Mouse (Mus musculus) gastrocnemius, postnatal 10 days (tissue): ENCODE measurements around the gene Dut. TPM values are rescaled to one million over a fixed set of nuclear protein-coding genes. Genes with fewer than 3 reads are reported as not detected.
A peak's percentile ranks its signal among the peaks of the same experiment; 100 is the strongest.

Experiments used
- DNase-seq: peaks from one replicate; pipeline ENCODE4 v3.0.0; 2021; ENCODE audit warnings: mixed read lengths
- long read RNA-seq, 2 experiments: library from polyadenylated mRNA; stranded (forward); transcript quantifications; one replicate each; pipeline ENCODE4 v2.0.0; 2021
- total RNA-seq, 2 experiments: library from RNA; stranded (reverse); gene quantifications; 2 replicates each; pipeline ENCODE4 v1.2.3; 2021

The Dut gene
- total RNA-seq, result 10 to 100 TPM; 20.9 to 21.0 TPM
- long read RNA-seq, experiment 1, transcript Dut-201 (6 exons, 1,950 nt), result major isoform, 10 of 23 reads
- long read RNA-seq, experiment 1, transcript Dut-202 (7 exons, 1,020 nt), result minor isoform, 5 of 23 reads
- long read RNA-seq, experiment 1, partial matches to known transcripts, result 0 of 23 reads
- long read RNA-seq, experiment 1, other reads (novel, unspliced or antisense), result 8 of 23 reads
- long read RNA-seq, experiment 2, transcript Dut-201 (6 exons, 1,950 nt), result major isoform, 10 of 15 reads
- long read RNA-seq, experiment 2, partial matches to known transcripts, result 0 of 15 reads
- long read RNA-seq, experiment 2, other reads (novel, unspliced or antisense), result 2 of 15 reads

DNA sequence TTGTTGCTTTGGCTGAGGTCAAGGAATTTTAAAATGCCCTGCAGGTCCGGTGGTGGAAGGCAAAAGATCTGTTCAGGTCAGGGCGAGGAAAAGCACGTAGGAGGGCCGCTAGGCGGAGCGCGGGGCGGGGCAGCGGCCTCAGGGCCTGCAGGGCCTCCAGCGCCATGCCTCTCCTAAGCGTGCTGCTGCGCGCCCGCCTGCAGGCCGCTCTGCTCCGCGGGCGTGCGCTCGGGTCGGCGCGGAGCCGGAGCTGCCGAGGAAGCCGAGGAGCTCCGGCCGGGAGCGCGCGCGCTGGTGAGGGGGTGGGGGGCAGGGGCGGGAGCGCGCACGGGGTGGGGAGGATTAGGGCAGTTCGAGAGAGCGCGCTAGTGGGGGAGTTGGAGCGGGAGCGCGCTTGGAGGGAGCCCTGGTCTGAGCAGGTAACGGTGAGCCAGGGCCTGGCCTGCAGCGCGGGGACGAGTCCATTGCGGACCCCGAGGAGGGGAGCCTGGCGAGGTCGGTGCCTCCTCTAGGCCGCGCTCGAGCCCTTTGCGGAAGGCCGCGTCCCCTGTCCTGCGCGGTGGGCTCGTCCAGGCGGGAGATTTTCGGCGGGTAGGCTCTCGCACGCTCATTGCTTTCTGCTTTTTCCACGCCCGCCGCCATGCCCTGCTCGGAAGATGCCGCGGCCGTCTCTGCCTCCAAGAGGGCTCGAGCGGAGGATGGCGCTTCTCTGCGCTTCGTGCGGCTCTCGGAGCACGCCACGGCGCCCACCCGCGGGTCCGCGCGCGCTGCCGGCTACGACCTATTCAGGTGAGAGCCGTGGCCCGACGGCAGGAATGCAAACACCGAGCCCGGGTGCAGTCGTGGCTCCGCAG lies at the start of gene Dut:
Gene Dut (plus strand): TSS at position 83 of the 854 bp plus-strand sequence.
- DNase-seq, result peak; percentile 88

GRCm38 (mm10) chr2:125208894-125209596 lies 37.9 kb upstream of the Dut start:
- no peak for DNase-seq

- DNase-seq, result no peak
Observed at GRCm38 (mm10) chr2:125211831-125212510, 35.0 kb upstream of the Dut start.

DNA sequence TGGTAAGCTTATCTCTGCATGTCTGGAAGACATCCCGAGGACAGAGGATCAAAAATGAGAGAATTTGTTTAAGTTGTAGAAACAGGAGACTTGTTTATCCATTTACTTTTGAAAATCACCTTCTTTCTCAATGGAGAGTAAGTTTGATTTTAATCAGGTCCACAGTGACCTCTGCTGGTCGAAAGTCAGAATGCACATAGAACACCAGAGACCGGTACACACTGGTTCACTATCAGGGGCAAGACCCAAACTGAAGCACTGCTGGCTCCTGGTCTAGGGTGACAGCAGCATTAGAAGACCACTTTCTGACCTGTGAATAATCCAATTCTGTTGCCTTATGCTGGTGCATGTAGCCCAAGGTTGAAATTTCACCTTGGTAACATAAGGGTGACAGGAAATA lies 32.4 kb upstream of the Dut start:
- DNase-seq, result peak; percentile 76

- no peak for DNase-seq
Observed at GRCm38 (mm10) chr2:125217286-125217685, 29.7 kb upstream of the Dut start.

DNA sequence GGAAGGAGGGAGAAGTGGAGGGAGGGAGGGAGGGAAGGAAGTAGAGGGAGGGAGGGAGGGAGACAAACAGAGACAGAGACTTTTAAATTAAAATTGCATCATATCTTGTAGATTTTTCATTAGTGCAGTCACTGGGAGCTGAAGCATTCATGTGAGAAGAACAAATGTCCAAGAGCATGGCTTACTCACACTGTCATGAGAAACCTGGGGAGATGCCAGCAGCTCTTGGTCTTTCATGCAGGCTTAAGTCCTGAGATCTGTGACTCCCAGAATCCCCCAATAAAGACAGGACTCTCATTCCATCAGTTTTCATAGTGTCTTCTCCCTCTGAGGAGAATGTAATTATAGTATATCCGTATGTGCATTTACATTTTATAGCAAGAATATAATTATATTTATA lies 28.4 kb upstream of the Dut start:
- DNase-seq, result no peak

DNA sequence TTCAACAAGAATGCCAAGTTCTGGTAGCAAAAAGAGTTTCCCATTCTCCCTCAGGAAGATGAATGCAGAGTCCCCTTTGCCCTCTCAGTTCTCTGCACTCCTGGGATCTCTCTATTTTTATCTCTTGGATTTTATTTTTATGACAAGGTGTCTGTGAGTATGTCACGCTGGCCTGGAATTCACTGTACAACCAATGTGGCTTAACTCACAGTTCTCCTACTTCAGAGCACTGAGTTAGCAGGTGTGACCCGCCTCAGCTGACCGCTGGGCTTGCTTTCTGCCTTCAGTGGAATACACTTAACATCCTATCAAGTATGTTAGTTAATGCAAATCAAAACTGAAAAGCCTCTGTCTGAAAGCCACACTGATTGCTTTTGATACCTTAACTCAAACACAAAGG lies 27.7 kb upstream of the Dut start:
- no peak for DNase-seq

- DNase-seq, result no peak
Observed at GRCm38 (mm10) chr2:125221673-125222072, 25.3 kb upstream of the Dut start.

DNA sequence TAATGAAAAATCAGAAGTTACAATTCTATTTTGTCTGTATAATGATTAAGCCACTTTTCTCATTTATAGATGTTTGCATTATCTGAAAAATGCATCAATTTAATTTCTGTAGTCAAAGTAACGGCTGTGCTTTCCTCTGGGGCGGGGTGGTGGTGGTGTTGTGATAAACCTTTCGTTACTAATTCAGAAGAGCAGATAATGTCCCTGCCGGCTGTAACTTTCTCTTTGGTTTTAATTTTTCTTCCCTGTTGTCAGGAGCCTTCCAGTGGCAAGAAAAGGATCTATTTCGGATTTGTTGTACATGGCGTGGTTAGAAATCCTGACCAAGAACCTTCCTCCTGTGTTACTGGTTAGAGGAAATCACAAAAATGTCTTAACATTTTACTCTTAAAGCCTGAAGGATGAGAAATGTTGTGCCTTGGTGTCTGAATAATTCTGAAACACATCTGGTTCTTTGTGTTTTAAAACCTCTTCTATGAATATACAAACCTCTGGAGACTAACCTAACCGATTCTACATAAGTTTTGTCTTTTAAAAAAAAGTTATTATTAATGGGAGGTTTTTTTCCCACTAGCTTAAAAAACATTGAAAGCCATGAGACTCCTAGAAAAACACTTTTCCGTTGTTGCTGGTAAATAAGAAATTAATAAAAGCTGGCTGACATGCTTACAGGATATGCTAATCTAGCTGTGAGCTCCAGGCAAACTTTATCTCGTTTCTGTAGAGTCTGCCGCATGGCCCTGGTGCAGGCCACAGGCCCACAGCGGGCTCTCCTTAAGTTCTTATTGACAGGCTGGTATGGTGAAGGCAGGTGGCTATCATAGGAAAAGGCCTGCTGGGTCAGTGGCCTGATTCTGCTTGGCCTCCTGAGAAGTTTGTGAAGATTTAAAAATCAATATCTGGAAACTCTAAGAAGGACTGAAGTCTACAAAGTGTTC lies 18.2 kb upstream of the Dut start:
- DNase-seq, result no peak

DNA sequence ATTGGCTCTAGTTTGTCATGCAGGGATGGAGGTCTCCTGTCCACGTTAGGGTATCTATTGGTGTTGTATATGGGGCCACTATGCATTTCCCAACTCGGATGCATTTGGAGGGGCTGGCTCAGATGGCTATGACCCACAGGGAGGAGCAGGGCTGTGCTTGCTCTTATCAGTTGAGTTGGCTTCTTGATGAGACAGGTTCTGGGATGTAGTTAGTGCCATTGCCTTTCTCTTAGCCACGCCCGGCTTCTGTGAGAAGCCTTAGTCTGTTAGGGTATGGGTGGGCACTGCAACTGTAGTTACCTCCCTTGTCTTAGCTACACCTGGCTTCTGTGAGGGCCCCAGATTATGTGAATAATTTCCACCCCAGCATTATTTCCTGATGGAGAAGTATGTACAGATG lies 14.8 kb upstream of the Dut start:
- no peak for DNase-seq

- no peak for DNase-seq
Observed at GRCm38 (mm10) chr2:125233537-125233936, 13.5 kb upstream of the Dut start.

- DNase-seq, result no peak
Observed at GRCm38 (mm10) chr2:125234049-125234448, 12.9 kb upstream of the Dut start.

GRCm38 (mm10) chr2:125245545-125246285 lies 1.3 kb upstream of the Dut start:
- no peak for DNase-seq

DNA sequence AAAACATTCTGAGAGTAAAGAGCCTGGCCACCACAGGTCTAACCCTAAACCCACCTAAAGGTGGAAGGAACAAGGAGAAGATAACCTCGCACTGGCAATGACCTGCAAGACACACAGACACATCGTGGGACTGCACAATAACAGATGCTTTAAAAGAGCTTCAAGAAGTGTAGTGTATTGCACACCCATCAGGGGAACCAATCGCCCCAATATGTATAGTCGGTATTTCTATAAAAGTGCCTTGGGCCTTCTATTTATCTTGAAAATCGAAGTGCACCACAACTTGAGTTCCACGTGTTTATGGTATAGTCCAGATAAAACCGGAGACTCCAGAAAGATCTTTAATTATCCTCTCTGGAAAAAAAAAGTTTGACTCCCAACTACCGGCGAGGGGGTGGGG lies 321 bp upstream of the Dut start:
- no peak for DNase-seq

DNA sequence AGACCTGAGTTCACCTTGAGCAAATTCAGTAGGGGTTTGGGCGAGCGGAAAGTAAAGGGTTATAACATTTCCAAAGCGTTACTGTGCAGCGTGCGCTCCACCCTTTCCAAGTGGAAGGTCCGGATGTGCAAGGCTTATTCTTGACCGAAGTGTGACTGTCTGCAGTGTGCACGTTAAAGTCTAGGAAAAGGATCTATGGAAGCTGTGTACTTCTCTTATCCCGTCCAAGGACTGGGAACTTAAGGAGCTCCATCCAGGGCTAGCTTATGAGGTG lies 909 bp downstream of the Dut start:
- no peak for DNase-seq

- DNase-seq, result no peak
Observed at GRCm38 (mm10) chr2:125248256-125248655, 1.3 kb downstream of the Dut start.

- no peak for DNase-seq
Observed at GRCm38 (mm10) chr2:125249339-125249738, 2.3 kb downstream of the Dut start.

DNA sequence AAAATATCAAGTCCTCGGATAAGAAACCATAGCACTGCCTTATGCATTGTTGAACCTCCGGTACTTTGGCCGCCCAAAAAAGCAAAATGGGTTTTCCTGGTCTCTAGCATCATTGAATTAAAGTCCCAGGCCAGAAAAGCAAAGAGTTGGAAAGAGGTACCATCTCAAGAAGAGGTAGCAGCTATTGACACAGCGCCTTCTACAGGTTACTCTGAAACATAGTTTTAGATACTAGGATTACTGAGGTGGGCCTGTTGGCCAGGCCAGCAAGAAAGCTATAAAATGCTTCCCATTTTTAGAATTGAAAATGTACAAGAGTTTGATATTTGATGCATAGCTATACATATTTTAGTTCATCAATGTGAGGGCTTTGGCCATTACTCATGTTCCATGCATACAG lies 2.9 kb downstream of the Dut start:
- no peak for DNase-seq

GRCm38 (mm10) chr2:125251781-125252180 lies 4.8 kb downstream of the Dut start:
- no peak for DNase-seq

DNA sequence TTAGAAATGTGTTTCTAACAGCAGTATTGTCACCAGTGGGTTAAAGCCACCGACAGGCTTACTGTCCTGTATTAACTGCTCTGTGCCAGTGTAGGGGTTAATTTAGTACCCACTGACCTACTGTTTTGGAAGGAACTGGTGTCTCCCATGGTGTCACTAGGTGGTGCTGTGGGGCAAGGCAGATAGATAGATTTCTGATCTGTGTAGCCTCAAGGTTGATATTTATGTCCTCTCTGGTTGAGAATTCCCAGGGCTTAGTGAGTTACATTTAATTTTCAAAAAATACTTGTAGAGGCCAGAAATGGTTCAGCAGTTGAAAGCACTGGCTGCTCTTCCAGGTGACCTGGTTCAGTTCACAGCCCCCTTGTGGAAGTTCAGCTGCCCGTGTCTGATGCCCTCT lies 5.3 kb downstream of the Dut start:
- peak; percentile 45 for DNase-seq

DNA sequence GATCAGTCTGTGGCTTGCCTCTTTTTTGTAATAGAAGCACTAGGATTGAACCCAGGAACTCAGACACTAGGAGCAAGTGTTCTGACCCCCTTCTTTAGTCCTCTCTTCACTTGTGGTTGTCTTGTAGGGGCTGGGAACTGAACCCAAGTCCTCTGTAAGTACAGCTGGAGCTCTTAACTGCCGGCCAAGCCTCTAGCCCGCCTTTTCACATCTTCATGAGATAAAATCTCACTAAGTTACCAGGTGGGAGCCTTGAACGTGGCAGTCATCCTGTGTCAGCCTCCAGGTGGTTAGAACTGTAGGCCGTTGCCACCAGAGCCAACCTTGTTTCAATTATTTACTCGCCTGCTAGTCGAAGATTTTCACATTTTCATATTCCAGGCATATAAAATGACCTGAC lies 6.7 kb downstream of the Dut start:
- no peak for DNase-seq
